Mouse (Mus musculus): ENCODE measurements around the gene Ppp1r13l.
A peak's percentile ranks its signal among the peaks of the same experiment; 100 is the strongest.

The Ppp1r13l gene

GRCm38 (mm10) chr7:19359299-19359891 is at the start of gene Ppp1r13l, which contains the start of gene Cd3eap:
Gene Ppp1r13l, plus strand, starts transcription at chr7:19359749.
Gene Cd3eap, minus strand, starts transcription at chr7:19359483.
- DNase-seq = peak; percentile 89 to 93

GRCm38 (mm10) chr7:19309884-19310641 is 49.5 kb upstream of the Ppp1r13l start, which contains the start of gene Fosb:
Gene Fosb, minus strand, starts transcription at chr7:19310051.
- peak; percentile 97 for DNase-seq

- peak; percentile 26 to 63 for DNase-seq
These were observed 47.6 kb upstream of the Ppp1r13l start for GRCm38 (mm10) chr7:19311991-19312390.

GRCm38 (mm10) chr7:19314033-19314432 is 45.5 kb upstream of the Ppp1r13l start:
- no peak for DNase-seq

GRCm38 (mm10) chr7:19316451-19317161 is 42.9 kb upstream of the Ppp1r13l start:
- no peak for DNase-seq

GRCm38 (mm10) chr7:19318201-19318600 is 41.3 kb upstream of the Ppp1r13l start:
- DNase-seq = no peak

GRCm38 (mm10) chr7:19318676-19319075 is 40.9 kb upstream of the Ppp1r13l start:
- no peak for DNase-seq

GRCm38 (mm10) chr7:19319458-19319857 is 40.1 kb upstream of the Ppp1r13l start:
- peak in 1 of 2 experiments; percentile 46 for DNase-seq

GRCm38 (mm10) chr7:19319906-19320305 is 39.6 kb upstream of the Ppp1r13l start:
- peak; percentile 98 to 99 for DNase-seq

- no peak for DNase-seq
These were observed 38.9 kb upstream of the Ppp1r13l start for GRCm38 (mm10) chr7:19320637-19321036.

GRCm38 (mm10) chr7:19321464-19321863 is 38.1 kb upstream of the Ppp1r13l start:
- no peak for DNase-seq

- no peak for DNase-seq
These were observed 37.1 kb upstream of the Ppp1r13l start for GRCm38 (mm10) chr7:19322489-19322888.

GRCm38 (mm10) chr7:19324221-19324620 is 35.3 kb upstream of the Ppp1r13l start:
- DNase-seq = no peak

- DNase-seq = no peak
These were observed 34.0 kb upstream of the Ppp1r13l start for GRCm38 (mm10) chr7:19325262-19326199.

GRCm38 (mm10) chr7:19326359-19326758 is 33.2 kb upstream of the Ppp1r13l start:
- peak; percentile 96 for DNase-seq

- DNase-seq = peak; percentile 93 to 96
These were observed 32.4 kb upstream of the Ppp1r13l start for GRCm38 (mm10) chr7:19327128-19327527.

GRCm38 (mm10) chr7:19327782-19328181 is 31.8 kb upstream of the Ppp1r13l start:
- DNase-seq = no peak

- DNase-seq = no peak
These were observed 31.1 kb upstream of the Ppp1r13l start for GRCm38 (mm10) chr7:19328425-19328824.

GRCm38 (mm10) chr7:19331910-19332309 is 27.6 kb upstream of the Ppp1r13l start:
- DNase-seq = no peak

- peak; percentile 64 to 80 for DNase-seq
These were observed 26.7 kb upstream of the Ppp1r13l start for GRCm38 (mm10) chr7:19332709-19333352.

- DNase-seq = peak; percentile 54 to 72
These were observed 24.0 kb upstream of the Ppp1r13l start for GRCm38 (mm10) chr7:19335583-19335982.

- DNase-seq = no peak
These were observed 22.4 kb upstream of the Ppp1r13l start for GRCm38 (mm10) chr7:19337122-19337521.

All from kidney, postnatal 25 days (tissue).